Mouse (Mus musculus) frontal cortex, postnatal 10 days (tissue): Measurements from ENCODE around the gene Barx1.

Experiments used
- DNase-seq, 2 experiments: peaks; one replicate each; pipeline ENCODE4 v3.0.0; 2022; ENCODE audit warnings: low spot score in 2 of 2, mixed read lengths in 1 of 2

Barx1 gene

DNA sequence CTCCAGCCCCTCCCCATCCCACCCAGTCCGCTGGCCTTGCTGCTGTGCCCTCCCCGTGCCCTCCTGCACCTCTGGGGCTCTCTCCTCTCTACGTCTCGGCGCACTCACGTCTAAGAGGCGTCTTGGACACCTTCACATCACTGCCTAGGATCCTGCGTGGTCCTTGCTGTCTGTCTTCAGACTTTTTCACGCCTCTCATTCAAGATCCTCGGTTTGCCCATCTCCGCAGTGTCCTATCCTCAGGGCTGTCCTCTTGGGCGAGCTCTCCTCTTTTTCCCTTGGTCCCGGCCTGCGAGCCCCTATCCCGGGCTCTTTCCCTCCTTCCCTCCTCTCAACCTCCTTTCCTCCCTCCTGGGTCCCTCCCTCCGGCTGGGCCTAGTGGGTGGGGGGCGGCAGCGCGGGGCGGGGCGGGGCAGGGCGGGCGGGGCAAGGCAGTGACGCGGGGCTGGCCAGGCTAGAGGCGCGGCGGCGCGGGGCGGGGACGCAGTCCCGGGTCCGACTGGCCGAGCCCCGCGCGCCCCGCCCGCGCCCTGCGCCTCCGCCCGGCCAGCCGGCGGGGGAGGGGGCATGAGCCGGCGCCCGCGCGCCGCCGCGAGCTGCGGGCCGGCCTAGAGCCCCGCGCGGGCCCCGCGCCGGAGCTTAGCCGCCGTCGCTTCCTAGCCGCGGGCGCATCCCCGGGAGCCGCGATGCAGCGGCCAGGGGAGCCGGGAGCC is at the start of gene Barx1:
Barx1 (plus strand) TSS at position 568 of the 713 bp plus-strand sequence.
- no peak for DNase-seq

DNA sequence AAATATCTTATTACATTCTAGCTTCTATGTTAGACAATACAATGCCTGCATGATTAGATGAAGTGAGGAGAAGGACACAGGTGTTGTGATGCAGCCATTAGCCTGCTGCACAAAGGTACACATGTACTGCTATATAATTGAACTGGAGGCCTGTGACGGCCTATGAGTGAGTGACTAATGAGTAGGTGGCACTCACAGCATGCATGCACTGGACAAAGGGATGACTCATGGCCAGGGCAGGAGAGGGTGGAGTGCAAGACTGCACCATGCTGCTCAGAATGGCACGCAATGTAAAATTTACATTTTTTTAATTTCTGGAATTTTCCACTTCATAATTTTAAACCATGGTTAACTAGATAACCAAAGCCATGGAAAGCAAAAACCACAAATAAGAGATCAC is 48.3 kb upstream of the Barx1 start:
- DNase-seq: no peak

DNA sequence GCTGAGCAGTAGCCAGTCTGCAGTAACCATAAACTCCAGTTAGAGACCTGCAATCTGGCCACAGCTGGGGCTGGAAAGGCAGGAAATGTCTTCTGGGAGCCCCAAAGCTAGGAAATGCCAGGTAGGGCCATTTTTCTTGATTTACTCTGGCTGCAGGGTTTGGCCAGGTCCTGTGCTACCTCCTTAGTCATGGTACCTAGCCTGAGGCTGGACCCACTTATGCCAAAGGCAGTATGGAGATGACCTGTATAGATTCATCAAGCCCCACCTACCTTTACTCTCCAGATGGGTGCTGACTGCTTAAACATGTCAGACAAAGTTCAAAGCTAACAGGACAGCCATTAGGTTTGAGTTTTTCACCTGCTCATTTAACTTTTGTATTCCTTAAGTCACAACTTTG is 45.0 kb upstream of the Barx1 start:
- DNase-seq: no peak

DNA sequence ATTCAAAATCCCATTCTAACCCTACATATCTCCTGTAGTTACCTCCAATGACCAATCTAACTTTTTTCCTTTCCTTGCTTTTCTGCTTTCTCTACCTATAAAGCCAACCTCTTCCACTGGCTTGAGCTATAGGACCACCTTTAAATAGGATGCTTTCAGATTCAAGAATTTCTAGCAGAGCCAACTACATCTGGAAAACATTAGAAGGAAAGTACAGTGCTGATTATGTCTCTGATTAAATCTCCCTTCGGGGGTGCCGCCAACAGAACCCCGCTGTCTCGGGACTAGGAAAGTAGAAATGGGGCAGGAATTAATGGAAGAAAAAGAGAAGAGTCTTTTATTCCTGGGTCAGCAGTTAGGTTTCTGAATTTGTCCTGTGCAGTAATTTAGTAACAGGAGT is 43.9 kb upstream of the Barx1 start:
- no peak for DNase-seq

DNA sequence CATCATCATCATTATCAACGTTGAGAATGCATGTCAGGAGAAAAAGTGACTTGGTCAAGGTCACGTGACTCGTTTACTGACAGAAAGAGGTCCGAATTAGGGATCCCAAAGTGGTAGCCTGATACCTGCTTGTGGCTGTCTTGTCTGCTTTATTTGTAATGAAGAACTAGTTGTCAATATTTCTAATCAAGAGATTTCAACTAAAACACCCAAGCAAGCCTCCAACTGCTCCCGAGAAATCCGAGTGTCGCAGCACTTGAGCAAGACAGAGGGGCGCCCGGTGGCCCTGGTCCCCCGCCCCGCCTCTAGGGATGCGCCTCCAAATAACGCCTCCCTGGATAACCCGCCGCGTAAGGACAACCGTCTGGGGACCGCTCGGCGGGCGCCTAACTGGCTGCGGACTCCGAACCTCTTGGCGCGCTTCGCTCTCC is 37.8 kb upstream of the Barx1 start:
- DNase-seq: no peak

DNA sequence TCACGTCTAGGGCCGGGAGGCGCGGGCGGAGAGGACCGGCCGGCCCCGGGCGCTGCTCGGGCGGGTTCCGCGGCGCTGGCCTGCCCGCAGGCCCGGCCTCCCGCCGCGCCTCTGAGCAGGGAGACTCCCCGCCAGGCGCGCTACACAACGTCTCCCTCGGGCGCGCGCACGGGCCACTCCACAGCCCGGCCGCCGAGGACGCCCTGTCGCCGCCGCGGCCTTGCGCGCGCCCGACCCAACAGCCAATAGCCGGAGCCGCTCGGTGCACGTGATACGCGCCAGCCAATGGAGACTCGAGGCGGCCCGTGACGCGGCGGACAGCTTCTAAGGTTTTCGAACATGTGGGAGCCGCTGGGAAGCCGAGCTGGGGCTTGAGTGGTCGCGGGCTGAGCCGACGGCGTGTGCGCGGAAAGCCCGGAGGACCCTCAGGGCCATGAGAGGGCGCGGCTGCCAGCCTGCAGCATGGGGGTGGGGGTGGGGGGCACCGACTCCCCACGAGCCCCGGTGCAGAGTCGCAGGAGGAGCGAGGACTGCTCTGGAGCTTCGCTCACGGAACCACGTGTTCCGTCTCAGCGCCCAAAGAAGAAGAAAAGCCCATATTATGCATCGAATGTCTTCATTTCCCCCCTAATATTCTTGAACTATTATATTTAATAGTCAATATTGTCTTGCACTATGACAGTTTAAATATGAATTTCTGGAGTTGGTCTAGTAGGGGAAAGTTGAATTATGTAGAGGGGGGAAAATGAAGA is 37.2 kb upstream of the Barx1 start, which contains the start of gene Ptpdc1:
Ptpdc1 (minus strand) TSS at position 232 of the 752 bp plus-strand sequence.
- DNase-seq: peak; percentile 94 to 98

DNA sequence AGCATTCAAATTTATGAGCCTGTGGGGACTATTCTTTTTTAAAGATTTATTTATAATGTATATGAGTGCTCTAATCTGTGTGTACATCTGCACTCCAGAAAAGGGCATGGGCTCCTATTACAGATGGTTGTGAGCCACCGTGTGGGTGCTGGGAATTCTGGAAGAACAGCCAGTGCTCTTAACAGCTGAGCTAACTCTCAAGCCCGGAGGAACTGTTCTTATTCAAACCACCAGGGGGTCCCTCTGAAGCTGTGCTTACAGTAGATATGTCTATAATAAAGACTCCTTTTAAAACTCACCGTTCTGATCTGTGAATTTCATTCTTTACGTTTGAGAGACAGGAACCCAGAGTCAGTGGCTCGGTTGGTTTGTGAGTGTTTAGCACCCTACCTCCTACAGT is 31.1 kb upstream of the Barx1 start:
- DNase-seq: no peak

DNA sequence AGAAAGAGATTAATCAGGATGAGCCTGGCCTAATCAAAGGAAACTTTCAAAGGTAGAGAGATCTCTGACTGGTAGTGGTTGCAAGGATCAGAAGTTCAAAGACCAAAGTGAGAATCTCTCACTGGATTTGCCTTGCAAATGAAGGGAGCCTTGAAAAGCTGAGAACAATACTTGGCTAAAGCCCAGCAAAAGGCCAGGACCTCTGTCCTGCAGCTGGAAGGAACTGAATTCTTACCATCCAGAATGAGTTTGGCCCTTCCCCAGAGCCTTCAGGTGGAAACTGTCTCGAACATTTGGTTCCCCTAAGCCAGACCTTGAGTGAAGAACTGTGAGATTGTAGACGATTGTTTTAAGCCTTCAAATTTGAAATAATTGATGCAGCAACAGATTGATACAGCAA is 25.1 kb upstream of the Barx1 start:
- DNase-seq: no peak

DNA sequence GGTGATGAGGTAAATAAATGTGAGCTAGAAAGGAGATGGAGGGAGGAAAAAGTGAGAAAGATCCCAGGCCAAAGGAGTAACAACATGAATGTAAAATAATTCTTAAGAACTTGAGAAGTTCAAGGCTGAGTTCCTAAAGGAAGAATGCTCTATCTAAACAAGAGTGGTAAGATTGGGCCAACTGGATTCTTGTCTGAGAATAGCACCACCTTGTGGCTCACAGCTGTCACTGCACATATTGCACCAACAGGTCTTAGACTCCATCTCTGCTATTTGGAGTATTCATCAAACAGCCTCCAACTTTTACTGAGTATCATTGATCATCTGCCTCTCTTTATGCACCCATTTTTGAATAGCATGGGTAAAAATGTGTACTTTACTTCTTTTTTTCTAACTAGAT is 23.2 kb upstream of the Barx1 start:
- DNase-seq: peak in 1 of 2 experiments; percentile 48

DNA sequence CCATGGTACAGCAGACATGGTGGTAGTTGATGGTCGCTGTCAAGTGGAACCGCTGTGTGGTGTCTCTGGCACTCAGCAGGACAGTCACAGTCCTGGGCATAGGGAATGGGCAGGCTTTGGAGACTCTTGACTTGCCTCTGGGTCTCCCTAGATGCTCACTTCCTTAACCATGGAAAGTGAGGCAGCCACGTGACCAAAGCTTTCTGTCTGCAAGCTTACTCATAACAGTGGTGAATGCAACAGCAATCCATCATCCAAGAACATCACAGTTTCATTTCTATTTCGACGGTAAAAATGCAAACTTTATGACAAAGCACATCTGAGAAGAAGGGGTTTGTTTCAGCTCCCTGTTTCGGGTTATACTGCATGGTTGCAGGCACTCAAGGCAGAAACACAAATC is 19.7 kb upstream of the Barx1 start:
- DNase-seq: no peak

DNA sequence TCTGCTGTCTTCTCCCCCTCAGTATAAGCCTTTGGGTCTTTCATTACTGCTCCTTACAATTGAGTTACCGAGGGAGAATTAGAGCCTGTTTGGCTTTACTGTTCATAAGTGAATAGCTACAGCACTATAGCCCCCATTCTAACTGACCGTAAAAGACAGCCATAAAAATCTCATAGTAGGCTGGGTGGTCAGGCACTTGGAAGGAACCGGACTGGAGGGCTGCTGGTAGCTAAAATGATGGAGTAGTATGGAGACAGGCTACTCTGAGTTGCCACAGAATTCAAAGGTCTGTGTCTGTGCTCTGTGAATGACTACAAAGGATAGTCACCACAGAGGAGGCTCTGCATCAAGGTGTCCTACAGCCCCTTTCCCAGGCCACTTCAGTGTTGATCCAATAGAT is 18.8 kb upstream of the Barx1 start:
- no peak for DNase-seq

DNA sequence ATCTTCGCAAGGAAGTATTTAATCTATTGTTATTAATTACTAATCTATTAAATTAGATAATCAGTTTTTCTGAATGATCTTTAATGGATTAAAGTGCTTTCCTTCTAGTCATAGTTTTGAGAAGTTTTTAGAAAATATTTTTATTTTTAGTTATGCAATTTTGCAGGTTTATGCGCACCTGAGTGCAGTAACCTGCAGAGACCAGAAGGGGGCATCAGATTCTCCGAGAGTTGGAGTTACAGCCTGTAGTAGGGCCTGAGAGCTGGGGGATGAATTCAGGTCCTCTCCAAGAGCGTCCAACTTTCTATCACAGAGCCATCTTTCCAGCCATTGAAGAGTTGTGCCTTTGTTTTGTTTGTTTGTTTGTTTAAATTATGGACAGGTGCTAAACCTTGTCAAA is 16.1 kb upstream of the Barx1 start:
- DNase-seq: no peak

DNA sequence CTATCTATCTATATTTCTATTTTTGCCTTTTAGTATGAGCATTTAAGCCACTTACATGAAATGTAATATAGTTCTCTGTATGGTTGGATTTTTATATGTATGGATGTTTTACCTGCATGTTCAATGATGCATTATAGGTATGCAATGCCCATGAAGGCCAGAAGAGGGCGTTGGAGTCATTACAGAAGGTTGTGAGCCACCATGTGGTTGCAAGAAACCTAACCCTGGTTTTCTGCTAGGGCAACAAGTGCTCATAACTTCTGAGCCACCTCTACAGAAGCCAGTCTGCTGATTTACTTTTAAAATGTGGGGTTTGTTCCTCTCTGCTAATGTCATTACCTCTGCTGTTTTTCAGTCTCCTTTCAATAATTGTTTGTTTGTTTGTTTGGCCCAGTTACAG is 12.2 kb upstream of the Barx1 start:
- DNase-seq: no peak

DNA sequence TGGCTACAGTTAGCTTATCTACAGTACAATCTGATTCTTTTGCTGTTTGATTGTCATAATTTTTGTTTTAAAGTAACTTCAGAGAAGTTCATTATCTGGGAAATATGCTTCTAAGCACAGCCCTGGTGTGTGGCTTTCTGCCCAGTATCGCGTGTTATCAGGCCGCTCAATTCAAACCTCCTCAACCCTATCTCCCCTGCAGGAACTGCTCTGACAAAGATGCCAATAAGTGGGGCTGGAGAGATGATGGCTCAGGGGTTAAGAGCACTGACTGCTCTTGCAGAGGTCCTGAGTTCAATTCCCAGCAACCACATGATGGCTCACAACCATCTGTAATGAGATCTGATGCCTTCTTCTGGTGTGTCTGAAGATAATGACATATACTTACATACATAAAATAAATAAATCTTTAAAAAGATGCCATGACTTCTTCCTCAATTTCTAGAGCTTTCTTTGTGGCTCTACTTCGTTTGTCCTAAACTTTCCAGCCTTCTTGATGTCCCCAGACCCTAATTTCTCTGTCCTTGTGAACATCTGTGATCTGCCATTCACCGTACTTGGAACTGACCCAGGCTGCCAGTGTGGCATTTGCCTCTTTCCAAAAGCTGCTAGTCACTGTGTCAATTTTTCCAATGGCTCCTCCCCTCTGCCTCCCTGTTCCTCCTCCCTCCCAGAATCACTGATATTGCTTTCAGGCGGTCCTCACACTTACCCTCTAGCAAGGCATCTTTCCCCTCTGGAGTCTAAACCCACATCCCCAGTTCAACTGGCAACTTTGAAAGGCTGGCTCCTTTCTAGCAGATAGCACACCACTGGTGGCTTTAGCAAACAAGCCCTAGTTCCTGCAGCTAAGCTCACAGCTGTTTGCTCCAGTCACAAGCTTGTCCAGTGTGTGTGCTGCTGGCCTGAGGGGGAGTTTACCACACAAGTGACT is 11.4 kb upstream of the Barx1 start:
- DNase-seq: no peak

DNA sequence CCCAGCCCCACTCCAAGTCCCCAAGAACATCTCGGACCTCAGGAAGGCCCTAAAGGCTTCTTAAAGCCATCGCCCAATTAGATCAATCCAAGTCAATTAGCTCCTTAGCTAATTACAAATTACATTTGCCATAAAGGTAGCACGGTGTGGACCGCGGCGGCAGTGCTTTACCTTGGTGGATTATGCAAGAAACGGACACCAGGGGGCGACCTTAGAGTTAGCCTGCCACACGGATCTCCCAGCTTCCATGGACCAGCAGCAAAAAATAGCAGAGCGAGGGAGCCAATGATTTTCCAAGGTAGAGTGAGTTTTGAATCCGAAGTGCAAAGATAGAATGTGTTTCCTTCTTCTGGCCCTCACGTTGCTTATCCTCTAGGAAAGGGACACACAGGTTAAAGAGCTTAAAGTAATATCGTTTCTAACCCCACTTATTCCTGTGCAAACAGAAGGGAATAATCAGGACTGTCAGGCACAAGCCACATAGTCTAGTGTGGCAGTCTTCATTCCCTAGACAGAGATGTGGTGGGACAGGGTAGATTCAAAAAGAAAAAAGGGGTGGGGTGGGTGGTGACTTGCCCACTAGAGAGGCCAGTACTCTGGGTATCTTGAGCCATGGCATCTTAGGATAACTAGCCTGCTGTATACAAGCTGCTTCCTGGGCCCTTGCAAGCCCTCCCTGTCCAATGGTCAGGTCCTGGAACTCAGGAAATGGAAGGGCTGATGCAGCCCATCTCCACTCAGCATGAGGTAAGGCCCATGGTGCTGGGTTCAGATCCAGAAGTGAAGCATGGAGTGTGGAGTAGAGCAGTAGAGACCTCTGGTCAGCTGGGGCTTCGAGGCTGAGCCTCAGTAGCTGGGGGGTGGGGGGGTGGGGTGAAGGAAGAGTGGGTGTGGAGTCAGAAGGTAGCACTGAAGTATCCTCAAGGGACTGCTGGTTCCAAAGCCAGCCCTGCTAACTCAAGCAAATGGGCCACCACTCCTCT is 8.7 kb upstream of the Barx1 start:
- peak in 1 of 2 experiments; percentile 57 for DNase-seq

DNA sequence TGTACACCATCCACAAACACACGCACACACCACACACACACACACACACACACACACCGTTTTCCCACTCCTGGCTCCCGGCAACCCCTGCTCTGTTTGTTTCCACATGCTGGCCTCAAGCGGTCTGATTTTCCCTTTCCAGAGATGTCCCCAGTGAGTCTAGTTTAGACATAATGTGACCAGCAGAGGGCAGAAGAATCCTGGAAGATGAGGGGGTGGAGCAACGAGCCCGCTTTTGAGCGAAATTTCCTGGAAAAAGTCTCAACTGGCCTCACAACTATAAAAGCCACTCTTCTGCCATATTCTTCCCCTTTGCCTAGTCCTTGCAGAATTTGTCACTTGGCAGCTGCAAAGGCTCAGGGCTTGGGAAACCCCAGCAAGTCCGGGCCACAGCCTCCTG is 7.2 kb upstream of the Barx1 start:
- peak in 1 of 2 experiments; percentile 45 for DNase-seq

DNA sequence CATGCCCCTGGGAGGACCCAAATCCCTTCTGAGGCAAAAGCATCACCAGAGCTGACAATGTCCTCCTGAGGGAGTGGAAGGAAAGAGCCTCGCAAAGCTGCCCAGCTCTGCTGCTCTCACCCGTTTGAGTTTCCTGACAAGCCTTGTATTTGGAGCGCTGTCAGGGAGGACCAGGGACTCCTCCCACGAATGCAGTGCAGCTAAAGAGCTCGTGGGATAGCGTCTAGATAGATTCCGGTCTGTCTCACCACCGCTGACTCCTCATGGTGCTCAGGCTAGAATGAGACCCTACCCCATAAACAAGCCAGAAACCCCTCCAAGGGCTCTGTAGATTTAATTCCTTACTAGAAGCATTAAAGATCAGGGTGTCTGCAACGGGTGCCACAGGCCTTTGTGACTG is 5.0 kb upstream of the Barx1 start:
- no peak for DNase-seq

DNA sequence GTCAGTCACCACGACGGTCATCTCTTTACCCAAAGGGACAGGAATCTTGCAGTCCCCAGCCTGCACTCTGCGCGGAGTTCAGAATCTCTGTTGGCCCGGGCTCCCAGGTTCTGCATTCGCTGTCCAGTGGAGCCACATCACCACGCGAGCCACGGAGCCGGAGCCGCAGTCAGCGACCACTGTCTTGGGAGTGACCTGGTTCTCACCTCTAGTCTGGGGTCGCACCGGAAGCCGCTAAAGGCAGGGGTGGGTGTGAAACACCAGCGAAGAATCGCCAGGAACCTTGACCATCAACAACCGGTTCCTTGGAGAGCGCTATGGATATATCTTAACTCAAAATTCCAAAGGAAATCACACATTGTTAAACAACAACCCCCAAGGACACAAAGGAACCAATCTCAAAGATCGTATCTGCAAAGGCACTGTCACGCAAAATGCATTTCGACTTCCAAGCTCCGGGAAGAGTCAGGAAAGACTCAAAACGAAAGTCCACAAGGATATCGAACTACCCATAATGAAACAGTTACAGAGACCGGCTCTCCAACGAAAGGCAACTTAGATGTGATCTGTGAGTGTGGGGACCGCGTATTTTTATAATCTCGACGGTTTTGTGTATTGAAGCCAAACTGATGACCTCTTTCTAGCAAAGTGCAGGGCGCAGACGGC is 4.1 kb upstream of the Barx1 start:
- DNase-seq: no peak

DNA sequence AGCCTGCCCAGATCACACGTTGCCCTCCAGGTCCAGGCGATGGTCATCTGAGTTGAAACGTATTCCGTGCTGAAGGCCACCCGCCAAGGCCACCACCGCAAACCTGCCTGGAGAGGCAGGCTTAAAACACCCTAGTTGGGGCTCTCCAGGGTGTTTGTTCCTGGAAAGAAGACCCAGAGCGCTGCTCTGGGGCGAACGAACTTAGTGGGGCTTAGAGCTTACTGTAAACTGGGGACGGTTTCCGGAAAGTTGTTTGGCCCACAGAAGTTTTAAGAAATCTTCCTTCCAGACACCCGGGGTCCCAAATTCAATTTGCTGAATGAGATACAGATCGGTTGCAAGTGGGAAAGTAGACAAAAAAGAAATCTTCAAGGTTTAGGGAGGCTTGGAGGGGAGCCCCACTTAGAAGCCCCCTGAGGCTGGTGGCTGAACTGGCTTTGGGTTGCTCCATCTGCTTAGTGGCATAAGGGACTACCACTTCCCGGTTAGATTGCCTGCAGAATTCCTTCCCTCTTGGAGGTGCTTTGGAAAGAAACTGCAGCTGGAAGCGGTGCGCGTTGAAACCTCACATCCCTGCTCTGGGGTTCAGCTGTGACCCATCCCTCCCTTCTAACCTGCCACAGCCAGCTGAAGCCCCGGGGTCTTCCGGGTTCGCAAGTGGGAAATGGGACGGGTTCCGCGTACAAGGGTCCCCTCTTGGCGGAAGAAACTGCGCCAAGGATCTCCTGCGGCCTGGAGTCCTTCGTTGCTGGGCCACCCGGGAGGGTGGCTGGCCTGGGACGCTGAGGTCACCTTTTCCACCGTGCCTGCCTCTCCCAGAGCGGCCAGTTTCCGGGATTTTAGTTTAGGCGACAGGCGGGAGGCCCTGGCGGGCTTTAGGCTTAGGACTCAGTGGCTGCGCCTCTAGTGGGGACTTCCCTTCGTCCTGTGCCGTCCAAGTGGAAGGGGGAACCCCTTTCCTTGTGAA is 3.3 kb upstream of the Barx1 start:
- DNase-seq: no peak
